Mouse (Mus musculus) erythroblast, embryonic 14.5 days (primary cell): ENCODE measurements at regions not wholly inside any gene's neighbourhood (a gene's known extent, or its start where the extent isn't known, plus 50 kb on each side); places are given as distances from the start of the nearest gene placed in this dataset.

Source experiments
- GATA1 ChIP-seq: IDR thresholded peaks from 2 replicates; pipeline ENCODE4 v1.6.1; 2012; ENCODE audit warnings: low read length, inconsistent platforms, mixed read lengths
- TAL1 ChIP-seq: IDR thresholded peaks from 3 replicates; pipeline ENCODE4 v1.6.1; 2012; ENCODE audit warnings: low read length, inconsistent platforms, mixed read lengths

DNA sequence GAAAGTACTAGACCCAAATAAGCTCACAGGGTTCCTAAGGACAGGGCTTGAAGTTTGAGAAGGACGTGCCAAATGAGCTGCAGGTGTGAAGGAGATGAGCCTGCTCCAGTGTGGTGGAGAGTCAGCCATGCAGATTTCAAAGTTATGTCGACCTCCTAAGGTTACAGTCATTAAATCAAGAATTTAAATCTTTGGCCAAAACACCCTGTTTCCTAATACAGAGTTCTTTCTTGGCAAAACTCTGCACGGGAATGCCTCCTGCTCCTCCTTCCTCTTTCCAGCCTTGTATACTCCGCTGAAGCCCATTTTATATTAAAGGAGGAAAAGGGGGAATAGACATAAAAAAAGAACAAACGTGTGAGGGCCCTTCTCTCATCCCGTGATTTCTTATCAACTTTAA lies 315.1 kb upstream of the Npvf start:
- TF ChIP-seq TAL1 (no peak), GATA1 (no peak)
